Mouse (Mus musculus): ENCODE results near the gene Nfatc4.

- TF ChIP-seq CTCF (IDR thresholded peaks at IDR 0.05; ENCODE audit: low read depth, low read length) (no peak), POLR2A (IDR thresholded peaks at IDR 0.05; ENCODE audit: borderline replicate concordance, low read depth, low read length) (no peak)
Observed at GRCm38 (mm10) chr14:55793461-55793860, 29.5 kb upstream of the Nfatc4 start.

Data from bone marrow macrophage, adult 2 months (primary cell).